Mouse (Mus musculus) ovary, adult 10 weeks (tissue): Measurements from ENCODE around the gene Exoc6b. TPM values are rescaled to one million over a fixed set of nuclear protein-coding genes. Genes with fewer than 3 reads are reported as not detected.

Experiments
- polyA plus RNA-seq: library from polyadenylated mRNA; stranded (reverse); fragments of 350-450 nt; fragmentation: Illumina TruSeq; extraction: RNeasy Lipid Tissue Mini Kit (QIAGEN cat#74804); gene quantifications from one replicate; pipeline ENCODE4 v1.2.3, GENCODE M21; 2014

Exoc6b gene
- polyA plus RNA-seq, result 72.3 TPM

GRCm38 (mm10) chr6:85069023-85069985 is at the start of gene Exoc6b:
Gene Exoc6b (minus strand): TSS chr6:85069513.

GRCm38 (mm10) chr6:84593693-84594092 is 475.6 kb downstream of the Exoc6b start, which contains the start of gene Cyp26b1:
Gene Cyp26b1 (minus strand): TSS chr6:84593908.

Other genes starting within 250 kb of the Exoc6b start
- gene Spr, start 68.3 kb upstream of the Exoc6b start, polyA plus RNA-seq, result 1.3 TPM
- gene Emx1, start 117.9 kb upstream of the Exoc6b start, polyA plus RNA-seq, result not detected